Mouse (Mus musculus) ES-E14 (cell line): ENCODE measurements around the gene Ebf1. TPM values are rescaled to one million over a fixed set of nuclear protein-coding genes. Genes with fewer than 3 reads are reported as not detected.

Experiments
- DNase-seq: peaks from one replicate; pipeline ENCODE4 v3.0.0-alpha.2; 2013; ENCODE audit warnings: low read depth, low spot score
- H3K27ac ChIP-seq: 2 replicates; pipeline ENCODE4 v1.5.1; 2012; ENCODE audit warnings: low read depth, mild to moderate bottlenecking, low read length, moderate library complexity, mixed read lengths; ENCODE audit not compliant: poor library complexity, insufficient read depth, severe bottlenecking
- H3K36me3 ChIP-seq: 2 replicates; pipeline ENCODE4 v1.6.1; 2012; ENCODE audit warnings: mild to moderate bottlenecking, low read length, moderate library complexity, mixed read lengths; ENCODE audit not compliant: control insufficient read depth, poor library complexity, insufficient read depth, severe bottlenecking
- H3K4me1 ChIP-seq, 2 experiments: fragments of 150-350 bp in 1 of 2; sonication (generic) in 1 of 2; 2 replicates each; pipeline ENCODE4 v1.6.1; 2012; ENCODE audit warnings: low read length in 2 of 2, mild to moderate bottlenecking in 1 of 2, mixed read lengths in 1 of 2; ENCODE audit not compliant: control insufficient read depth in 2 of 2, insufficient read depth in 2 of 2, poor library complexity in 1 of 2
- H3K4me3 ChIP-seq, 2 experiments: fragments of 150-350 bp in 1 of 2; sonication (generic) in 1 of 2; 2 replicates each; pipeline ENCODE4 v1.5.1; 2012; ENCODE audit warnings: low read length in 2 of 2, low read depth in 1 of 2, mild to moderate bottlenecking in 1 of 2, mixed read lengths in 1 of 2; ENCODE audit not compliant: insufficient read depth in 1 of 2, poor library complexity in 1 of 2, severe bottlenecking in 1 of 2
- H3K9ac ChIP-seq: 2 replicates; pipeline ENCODE4 v1.6.1; 2012; ENCODE audit warnings: low read depth, mild to moderate bottlenecking, low read length, mixed read lengths; ENCODE audit not compliant: poor library complexity, insufficient read depth, severe bottlenecking
- H3K9me3 ChIP-seq: fragments of 150-350 bp; sonication (generic); 2 replicates; pipeline ENCODE4 v1.6.1; 2012; ENCODE audit warnings: low read depth, mild to moderate bottlenecking, low read length; ENCODE audit not compliant: control insufficient read depth, insufficient read depth
- CHD2 ChIP-seq: IDR thresholded peaks from 2 replicates; pipeline ENCODE4 v1.6.1; 2014; ENCODE audit warnings: mild to moderate bottlenecking, low read depth, low read length, inconsistent platforms
- HCFC1 ChIP-seq: IDR thresholded peaks from 2 replicates; pipeline ENCODE4 v1.6.1; 2012; ENCODE audit warnings: low read length, inconsistent platforms, borderline replicate concordance; ENCODE audit not compliant: insufficient read depth
- MAFK ChIP-seq: IDR thresholded peaks from 2 replicates; pipeline ENCODE4 v1.6.1; 2014; ENCODE audit warnings: mild to moderate bottlenecking, low read depth, low read length, inconsistent platforms; ENCODE audit not compliant: insufficient read depth
- ZC3H11A ChIP-seq: IDR thresholded peaks from 2 replicates; pipeline ENCODE4 v1.6.1; 2012; ENCODE audit warnings: low read depth, mild to moderate bottlenecking, inconsistent platforms, low read length, borderline replicate concordance
- ZNF384 ChIP-seq: IDR thresholded peaks from 2 replicates; pipeline ENCODE4 v1.6.1; 2012; ENCODE audit warnings: low read depth, low read length, inconsistent platforms
- in situ Hi-C, 2 experiments: fragments of 600-800 bp; cut with MboI; formaldehyde crosslinking; loops; one replicate each; pipeline ENCODE4 v1.15.1; 2025; ENCODE audit warnings: low sequenced_read_pairs in 2 of 2, inconsistent platforms in 1 of 2; ENCODE audit not compliant: unreplicated experiment in 2 of 2
- total RNA-seq: library from RNA; depleted of rRNA; stranded (reverse); fragments of 300-350 nt; gene quantifications from 2 replicates; pipeline ENCODE4 v1.2.3, GENCODE M21; 2012

The Ebf1 gene
- total RNA-seq, 1 experiment, result 3.2 TPM

- in situ Hi-C loops, result no loop called here
- Histone ChIP-seq H3K9ac (no peak overlapping the region), H3K27ac (no peak overlapping the region), H3K36me3 (no peaks in the 10 kb centered on the region), H3K9me3 (no peaks in the 10 kb centered on the region), H3K4me1 (no peaks in the 10 kb centered on the region), H3K4me3 (no peak overlapping the region)
- no peak for DNase-seq
- TF ChIP-seq CHD2, result no peak
- no peak for TF ChIP-seq HCFC1
- TF ChIP-seq ZC3H11A, result no peak
- TF ChIP-seq ZNF384, result no peak
- TF ChIP-seq MAFK, result no peak
These were observed 167.3 kb downstream of the Ebf1 start for GRCm38 (mm10) chr11:44784255-44785029.

DNA sequence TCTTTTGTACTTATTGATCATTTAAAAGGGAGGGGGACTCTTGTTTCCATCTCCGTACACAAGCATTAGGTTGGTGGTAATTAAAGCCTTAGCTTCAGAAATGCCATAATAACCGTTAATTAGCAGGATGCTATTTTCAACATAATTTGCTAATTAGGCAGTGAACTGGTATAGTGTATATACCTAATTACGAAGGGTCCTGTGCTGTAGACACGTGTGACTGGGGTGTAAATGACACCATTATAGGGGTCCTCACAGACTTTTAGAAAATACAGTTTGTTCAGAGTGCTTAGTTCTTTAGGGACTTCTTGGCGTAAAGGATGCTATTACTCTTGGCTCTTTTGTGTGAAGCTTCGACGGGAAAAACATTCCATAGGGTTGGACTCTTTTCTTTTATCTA, 167.9 kb downstream of the Ebf1 start:
- Histone ChIP-seq H3K36me3 (no peaks in the 10 kb centered on the region), H3K27ac (no peak overlapping the region), H3K4me1 (no peaks in the 10 kb centered on the region), H3K4me3 (no peak overlapping the region), H3K9ac (no peak overlapping the region), H3K9me3 (no peaks in the 10 kb centered on the region)
- TF ChIP-seq ZC3H11A (no peak), ZNF384 (no peak), CHD2 (no peak)
- no peak for DNase-seq
- in situ Hi-C loops, result no loop called here

- no peak for DNase-seq
- Histone ChIP-seq H3K36me3 (no peaks in the 10 kb centered on the region), H3K4me3 (no peak overlapping the region), H3K27ac (no peak overlapping the region), H3K4me1 (no peaks in the 10 kb centered on the region), H3K9ac (no peak overlapping the region), H3K9me3 (no peaks in the 10 kb centered on the region)
- TF ChIP-seq ZNF384 (no peak), MAFK (no peak), CHD2 (no peak), ZC3H11A (no peak), HCFC1 (no peak)
- in situ Hi-C loops, result no loop called here
These were observed 168.4 kb downstream of the Ebf1 start for GRCm38 (mm10) chr11:44785479-44785878.

- no peak overlapping the region for H3K9ac ChIP-seq
- TF ChIP-seq MAFK, result no peak
- no peak for TF ChIP-seq HCFC1
- TF ChIP-seq CHD2, result no peak
- TF ChIP-seq ZC3H11A, result no peak
- TF ChIP-seq ZNF384, result no peak
- in situ Hi-C loops, result no loop called here
These were observed 170.9 kb downstream of the Ebf1 start for GRCm38 (mm10) chr11:44788003-44788402.

GRCm38 (mm10) chr11:44792816-44793215, 175.7 kb downstream of the Ebf1 start:
- Histone ChIP-seq H3K36me3 (no peaks in the 10 kb centered on the region), H3K9me3 (no peaks in the 10 kb centered on the region)

More at GRCm38 (mm10) chr11:44788003-44788402, 170.9 kb downstream of the Ebf1 start:
- no peak overlapping the region for H3K27ac ChIP-seq
- no peaks in the 10 kb centered on the region for H3K36me3 ChIP-seq
- H3K9me3 ChIP-seq, result no peaks in the 10 kb centered on the region
- no peak for DNase-seq
- no peaks in the 10 kb centered on the region; a peak in 1 of 4 replicates for H3K4me1 ChIP-seq
- no peak overlapping the region for H3K4me3 ChIP-seq

More at GRCm38 (mm10) chr11:44792816-44793215, 175.7 kb downstream of the Ebf1 start:
- in situ Hi-C loops, result no loop called here
- Histone ChIP-seq H3K27ac (no peak overlapping the region), H3K9ac (no peak overlapping the region), H3K4me3 (no peak overlapping the region), H3K4me1 (no peaks in the 10 kb centered on the region; a peak in 1 of 4 replicates)
- no peak for DNase-seq
- TF ChIP-seq HCFC1 (no peak), ZNF384 (no peak), ZC3H11A (no peak), MAFK (no peak), CHD2 (no peak)
